Mouse (Mus musculus) ES-Bruce4 (cell line): ENCODE measurements around the gene Ston2. TPM values are rescaled to one million over a fixed set of nuclear protein-coding genes. Genes with fewer than 3 reads are reported as not detected.

Experiments used
- H3K27ac ChIP-seq: 2 replicates; pipeline ENCODE4 v1.5.1; 2012; ENCODE audit warnings: low read length, inconsistent platforms; ENCODE audit not compliant: insufficient read depth
- H3K27me3 ChIP-seq: 2 replicates; pipeline ENCODE4 v1.6.1; 2012; ENCODE audit warnings: mild to moderate bottlenecking, low read length, inconsistent platforms; ENCODE audit not compliant: control insufficient read depth, poor library complexity, insufficient read depth, severe bottlenecking
- H3K36me3 ChIP-seq: 2 replicates; pipeline ENCODE4 v1.6.1; 2012; ENCODE audit warnings: inconsistent platforms, mild to moderate bottlenecking, low read length, moderate library complexity; ENCODE audit not compliant: control insufficient read depth, poor library complexity, insufficient read depth, severe bottlenecking
- H3K4me1 ChIP-seq: one replicate; pipeline ENCODE4 v1.8.1; 2011; ENCODE audit warnings: low read length; ENCODE audit not compliant: control insufficient read depth, insufficient read depth
- H3K4me3 ChIP-seq: 2 replicates; pipeline ENCODE4 v1.5.1; 2011; ENCODE audit warnings: low read depth, mild to moderate bottlenecking, low read length
- H3K9ac ChIP-seq: 2 replicates; pipeline ENCODE4 v1.6.1; 2012; ENCODE audit warnings: low read depth, mild to moderate bottlenecking, inconsistent platforms; ENCODE audit not compliant: poor library complexity, severe bottlenecking
- H3K9me3 ChIP-seq: replicated peaks from 2 replicates; pipeline ENCODE4 v1.6.1; 2012; ENCODE audit warnings: mild to moderate bottlenecking, low read length, inconsistent platforms; ENCODE audit not compliant: control insufficient read depth, poor library complexity, insufficient read depth, severe bottlenecking
- CTCF ChIP-seq: IDR thresholded peaks from one replicate; pipeline ENCODE4 v1.8.1; 2011; ENCODE audit warnings: low read depth, low read length
- EP300 ChIP-seq: IDR thresholded peaks from 2 replicates; pipeline ENCODE4 v1.6.1; 2011; ENCODE audit warnings: low read depth, low read length; ENCODE audit not compliant: insufficient read depth
- POLR2A ChIP-seq: IDR thresholded peaks from one replicate; pipeline ENCODE4 v1.8.1; 2011; ENCODE audit warnings: low read length; ENCODE audit not compliant: insufficient read depth
- polyA plus RNA-seq: library from polyadenylated mRNA; stranded (reverse); fragments of >200 nt; gene quantifications from 2 replicates; pipeline ENCODE4 v1.2.4, GENCODE M21; 2011; ENCODE audit warnings: low read depth; ENCODE audit not compliant: missing spikeins, insufficient read depth, insufficient read length

Ston2 gene
- polyA plus RNA-seq, 1 experiment = 21.8 TPM

GRCm38 (mm10) chr12:91786355-91786754 is 1.8 kb downstream of the Ston2 start:
- Histone ChIP-seq H3K36me3 (no peaks in the 10 kb centered on the region), H3K4me3 (peak overlapping the region; percentile 19; the same call in 1 of the 2 replicates), H3K27me3 (no peaks in the 10 kb centered on the region), H3K9me3 (no peaks in the 10 kb centered on the region), H3K4me1 (no peaks in the 10 kb centered on the region), H3K27ac (no peak overlapping the region), H3K9ac (no peak overlapping the region)
- TF ChIP-seq POLR2A (no peak), EP300 (no peak), CTCF (no peak)

GRCm38 (mm10) chr12:91781432-91781831 is 6.8 kb downstream of the Ston2 start:
- Histone ChIP-seq H3K9me3 (no peaks in the 10 kb centered on the region), H3K4me3 (no peak overlapping the region), H3K36me3 (no peaks in the 10 kb centered on the region), H3K9ac (no peak overlapping the region), H3K27ac (no peak overlapping the region), H3K27me3 (no peaks in the 10 kb centered on the region), H3K4me1 (no peaks in the 10 kb centered on the region)
- TF ChIP-seq POLR2A = no peak
- TF ChIP-seq EP300 = no peak
- no peak for TF ChIP-seq CTCF

DNA sequence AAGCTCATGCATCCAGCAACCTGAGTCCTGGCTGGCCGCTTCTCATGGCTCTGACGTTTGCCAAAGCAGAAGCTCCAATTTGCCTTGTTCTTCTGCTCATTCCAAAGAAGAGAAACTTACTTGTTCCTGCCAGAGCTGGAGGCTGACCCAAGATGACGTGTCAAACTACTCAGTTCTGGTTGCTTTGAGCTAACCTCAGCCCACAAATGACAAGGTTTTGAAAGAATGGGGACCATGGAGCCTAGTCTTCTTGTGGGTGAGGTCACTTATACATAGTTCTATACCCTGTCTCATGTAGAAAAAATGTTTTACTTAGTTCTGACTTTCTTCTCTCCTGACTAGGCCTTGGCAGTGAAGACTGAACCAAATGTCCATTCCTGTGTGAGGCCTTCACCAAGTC is 7.7 kb downstream of the Ston2 start:
- H3K9ac ChIP-seq = no peak overlapping the region
- H3K36me3 ChIP-seq = no peaks in the 10 kb centered on the region
- no peak for TF ChIP-seq POLR2A
- TF ChIP-seq CTCF = no peak
- no peak for TF ChIP-seq EP300
- no peak overlapping the region for H3K27ac ChIP-seq
- H3K27me3 ChIP-seq = no peaks in the 10 kb centered on the region
- H3K4me1 ChIP-seq = no peaks in the 10 kb centered on the region
- H3K9me3 ChIP-seq = no peaks in the 10 kb centered on the region
- H3K4me3 ChIP-seq = no peak overlapping the region

DNA sequence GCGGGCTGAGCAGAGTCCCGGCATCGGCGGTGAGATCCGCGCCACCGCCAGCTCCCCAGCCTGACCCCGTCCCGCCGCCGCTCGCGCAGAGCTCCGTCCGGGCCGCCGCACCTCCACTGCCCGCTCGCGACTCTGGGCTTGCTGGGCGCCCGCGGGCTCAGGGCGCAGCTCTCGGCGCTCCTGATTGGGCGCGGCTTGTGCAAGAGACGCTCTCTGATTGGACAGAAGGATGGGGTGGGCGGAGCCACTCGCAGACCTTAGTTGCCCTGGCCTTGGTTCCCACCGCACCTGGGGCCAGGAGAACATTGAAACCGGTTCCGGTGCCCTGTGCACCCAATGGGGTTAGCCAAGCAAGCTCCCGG is 9.2 kb downstream of the Ston2 start:
- TF ChIP-seq EP300 (no peak), POLR2A (peak; percentile 19)
- Histone ChIP-seq H3K4me1 (no peaks in the 10 kb centered on the region), H3K9me3 (no peaks in the 10 kb centered on the region), H3K4me3 (peak overlapping the region; percentile 78), H3K27me3 (no peaks in the 10 kb centered on the region), H3K27ac (no peak overlapping the region), H3K36me3 (no peaks in the 10 kb centered on the region), H3K9ac (peak overlapping the region; percentile 74)

DNA sequence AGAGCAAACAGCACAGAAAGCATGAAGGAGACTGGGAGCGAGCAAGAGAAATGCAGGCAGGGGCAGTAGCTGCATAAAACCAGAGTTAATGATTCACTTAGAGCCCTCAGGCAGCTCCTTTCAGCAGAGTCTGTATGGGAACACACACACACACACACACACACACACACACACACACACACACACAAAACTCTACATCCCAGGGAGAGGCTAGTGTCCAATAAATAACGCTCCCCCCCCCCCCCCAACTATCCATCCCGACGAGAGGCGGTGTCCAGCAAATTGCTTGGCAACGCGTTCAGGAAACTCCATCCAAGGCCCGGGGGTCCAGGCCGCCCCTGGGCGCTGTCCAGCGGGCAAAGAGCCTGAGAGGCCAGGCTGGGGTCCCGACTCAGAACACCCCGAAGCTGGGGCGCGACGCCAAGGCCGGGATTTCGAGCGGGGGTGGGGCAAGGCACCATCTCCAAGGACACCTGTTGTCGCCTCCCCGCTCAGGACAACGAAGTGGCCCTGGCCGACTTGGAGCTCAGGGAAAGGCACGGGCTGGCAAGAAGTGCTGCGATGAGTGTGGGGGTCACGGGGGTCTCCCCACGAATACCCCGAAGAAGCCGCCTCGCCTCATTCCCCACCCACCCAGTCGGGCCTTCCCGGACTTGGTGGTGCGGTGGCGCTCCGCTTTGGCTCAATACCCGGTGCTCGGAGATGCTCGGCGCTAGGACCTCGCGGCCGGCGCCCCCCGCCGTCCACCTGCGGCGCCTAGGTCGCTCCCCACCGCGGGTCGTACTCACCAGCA is 9.8 kb downstream of the Ston2 start:
- no peaks in the 10 kb centered on the region for H3K27me3 ChIP-seq
- H3K36me3 ChIP-seq = no peaks in the 10 kb centered on the region
- H3K4me1 ChIP-seq = no peaks in the 10 kb centered on the region
- no peak for TF ChIP-seq CTCF
- no peak for TF ChIP-seq POLR2A
- no peak for TF ChIP-seq EP300
- peak overlapping the region; percentile 78 for H3K4me3 ChIP-seq
- no peak overlapping the region for H3K27ac ChIP-seq
- H3K9ac ChIP-seq = peak overlapping the region; percentile 74
- H3K9me3 ChIP-seq = no peaks in the 10 kb centered on the region

- Histone ChIP-seq H3K9ac (no peak overlapping the region), H3K36me3 (no peaks in the 10 kb centered on the region), H3K27ac (no peak overlapping the region), H3K27me3 (no peaks in the 10 kb centered on the region), H3K4me1 (no peaks in the 10 kb centered on the region), H3K9me3 (no peaks in the 10 kb centered on the region), H3K4me3 (no peak overlapping the region)
- no peak for TF ChIP-seq POLR2A
- TF ChIP-seq CTCF = no peak
- no peak for TF ChIP-seq EP300
Observed at GRCm38 (mm10) chr12:91776342-91776741, 11.8 kb downstream of the Ston2 start.
